Mouse (Mus musculus) midbrain, embryonic 15.5 days (tissue): ENCODE data around the gene Cep72. TPM values are rescaled to one million over a fixed set of nuclear protein-coding genes. Genes with fewer than 3 reads are reported as not detected.
"Not testable (repeated sequence)": the region's sequence is repeated elsewhere in the genome, so short reads cannot be mapped to it uniquely, and the experiment has no call there.

Experiments used
- ATAC-seq: fragments of 200-750 bp; cut with Nextera tagmentation; replicated peaks from 2 replicates; pipeline ENCODE4 v1.8.0; 2017; ENCODE audit warnings: moderate TSS enrichment
- H3K27ac ChIP-seq: fragments of 300-500 bp; sonication (generic); 2 replicates; pipeline ENCODE4 v1.5.1; 2015; ENCODE audit warnings: mild to moderate bottlenecking, inconsistent platforms
- H3K27me3 ChIP-seq: fragments of 300-500 bp; sonication (generic); replicated peaks from 2 replicates; pipeline ENCODE4 v1.6.1; 2015; ENCODE audit warnings: inconsistent platforms
- H3K36me3 ChIP-seq: fragments of 300-500 bp; sonication (generic); replicated peaks from 2 replicates; pipeline ENCODE4 v1.6.1; 2015; ENCODE audit warnings: inconsistent platforms
- H3K4me1 ChIP-seq: fragments of 300-500 bp; sonication (generic); 2 replicates; pipeline ENCODE4 v1.6.1; 2015; ENCODE audit warnings: inconsistent platforms
- H3K4me2 ChIP-seq: fragments of 300-500 bp; sonication (generic); 2 replicates; pipeline ENCODE4 v1.6.1; 2015; ENCODE audit warnings: inconsistent platforms, mild to moderate bottlenecking, moderate library complexity
- H3K4me3 ChIP-seq: fragments of 300-500 bp; sonication (generic); 2 replicates; pipeline ENCODE4 v1.5.1; 2015; ENCODE audit warnings: mild to moderate bottlenecking, inconsistent platforms
- H3K9ac ChIP-seq: fragments of 300-500 bp; sonication (generic); 2 replicates; pipeline ENCODE4 v1.6.1; 2015; ENCODE audit warnings: mild to moderate bottlenecking, inconsistent platforms
- H3K9me3 ChIP-seq: fragments of 300-500 bp; sonication (generic); 2 replicates; pipeline ENCODE4 v1.6.1; 2016; ENCODE audit warnings: inconsistent platforms
- WGBS: fragments of 180-500 bp; shearing (Covaris S2); methylation state at CpG from one replicate; pipeline ENCODE4 v1.1.7; 2015; ENCODE audit warnings: mixed read lengths; 5-methylcytosine and 5-hydroxymethylcytosine counted together
- polyA plus RNA-seq: library from polyadenylated mRNA; unstranded; fragments of >200 nt; fragmentation: Nextera tagmentation; extraction: Ambion mirVana; gene quantifications from 2 replicates; pipeline ENCODE4 v1.2.1, GENCODE M21; 2015

The Cep72 gene
- polyA plus RNA-seq, 1 experiment from 2014 or later, result 7.6 TPM

DNA sequence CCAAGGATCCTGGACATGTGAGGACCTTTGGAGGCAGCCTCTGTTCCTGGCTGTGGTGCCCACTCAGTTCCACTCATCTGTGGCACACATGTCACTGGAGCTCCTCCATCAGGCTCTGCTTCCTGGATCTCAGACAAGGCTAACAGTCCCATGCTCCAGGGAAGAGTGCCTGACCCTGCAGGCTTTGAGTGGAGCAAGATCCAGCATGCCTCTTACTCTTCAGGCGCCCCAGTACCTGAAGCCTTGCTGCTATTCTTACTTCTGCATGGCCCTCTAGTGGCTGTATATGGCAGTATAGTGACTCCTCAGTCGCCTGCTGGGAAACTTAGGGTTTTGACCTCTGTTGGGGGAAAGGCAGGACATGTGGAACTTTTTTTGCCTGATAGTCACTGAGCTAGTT lies 35.9 kb downstream of the Cep72 start:
- no peak overlapping the region for H3K4me2 ChIP-seq
- no peaks in the 10 kb centered on the region for H3K9me3 ChIP-seq
- no peak overlapping the region for H3K27ac ChIP-seq
- ATAC-seq, result peak; percentile 75
- 0 out of 2 replicates have a peak, but pooled peaks cover 1% of the 10 kb centered on the region for H3K36me3 ChIP-seq
- peaks cover 3% of the 10 kb centered on the region for H3K4me1 ChIP-seq
- 14% methylated on average over 2 of the region's 2 CpGs for WGBS
- no peak overlapping the region for H3K4me3 ChIP-seq
- no peaks in the 10 kb centered on the region for H3K27me3 ChIP-seq
- no peak overlapping the region for H3K9ac ChIP-seq

DNA sequence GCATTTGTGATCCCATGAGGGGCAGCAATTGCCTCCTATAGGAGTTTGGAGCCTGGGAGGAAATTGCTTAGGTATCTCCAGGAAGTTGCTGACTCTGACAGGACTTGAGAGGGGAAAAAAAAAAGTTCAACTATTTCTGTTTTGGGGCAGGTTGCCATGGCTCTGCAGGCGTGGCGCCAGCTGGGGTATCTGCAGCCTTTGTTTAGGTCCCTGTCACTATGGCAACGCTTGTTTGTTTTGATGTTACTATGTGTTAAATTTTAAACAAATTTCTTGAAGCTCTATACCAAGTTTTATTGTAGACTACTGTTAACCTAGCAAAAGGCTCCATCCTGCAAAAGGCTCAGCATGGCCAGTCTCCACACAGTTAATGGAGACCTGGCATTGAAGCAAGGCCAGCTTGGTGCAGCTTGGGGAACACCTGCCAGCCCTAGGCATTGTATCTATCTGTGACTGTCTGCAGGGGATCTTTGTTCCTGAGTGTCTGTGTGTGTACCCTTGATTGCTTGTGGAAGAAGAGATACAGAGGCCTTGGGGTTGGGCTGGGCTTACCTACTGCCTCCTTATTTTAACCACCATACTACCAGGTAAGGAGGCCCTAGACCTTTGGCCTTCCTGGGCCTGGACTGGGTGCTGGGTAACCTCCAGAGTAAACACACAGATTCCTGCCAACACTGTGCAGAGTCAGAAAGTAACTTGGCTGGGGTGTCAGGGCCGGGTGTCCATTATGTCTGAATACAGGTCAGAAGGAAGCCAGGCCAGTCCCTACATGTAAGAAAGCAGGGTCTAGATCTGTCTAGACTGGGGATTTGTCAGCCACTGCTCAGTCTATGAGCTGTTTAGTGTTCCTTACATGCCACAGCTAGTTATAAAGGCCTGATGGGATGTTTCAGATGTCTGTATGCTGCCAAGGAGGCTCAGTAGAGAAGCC lies 36.7 kb downstream of the Cep72 start:
- H3K4me2 ChIP-seq, result no peak overlapping the region
- 0 out of 2 replicates have a peak, but pooled peaks have one; percentile 21 for ATAC-seq
- H3K9ac ChIP-seq, result no peak overlapping the region
- H3K27me3 ChIP-seq, result no peaks in the 10 kb centered on the region
- no peaks in the 10 kb centered on the region for H3K9me3 ChIP-seq
- no peak overlapping the region for H3K4me3 ChIP-seq
- no peak overlapping the region for H3K27ac ChIP-seq
- WGBS, result 69% methylated on average over 4 of the region's 4 CpGs
- H3K4me1 ChIP-seq, result peaks cover 3% of the 10 kb centered on the region
- no peaks in the 10 kb centered on the region for H3K36me3 ChIP-seq

DNA sequence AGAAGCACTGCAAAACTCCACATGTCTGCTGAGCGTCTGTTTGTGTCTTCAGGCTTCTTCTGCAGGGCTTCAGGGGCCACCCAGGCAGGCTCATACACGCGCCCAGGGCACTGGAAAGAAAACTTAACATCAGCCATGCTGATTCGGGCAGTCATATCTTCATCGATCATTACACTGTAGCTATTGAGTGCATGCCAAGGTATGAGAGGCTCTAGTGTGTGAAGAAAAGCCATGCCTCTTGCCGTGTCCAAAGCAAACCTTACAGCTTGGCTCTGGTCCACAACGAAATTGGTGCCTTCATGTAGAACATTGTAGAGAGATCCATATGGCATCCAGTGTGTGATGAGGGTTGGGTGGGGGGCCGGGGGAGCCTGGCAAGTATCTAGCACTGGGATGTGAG lies 43.1 kb downstream of the Cep72 start:
- H3K4me3 ChIP-seq, H3K9ac ChIP-seq, ATAC-seq, H3K36me3 ChIP-seq, H3K27me3 ChIP-seq, H3K27ac ChIP-seq, H3K9me3 ChIP-seq, H3K4me1 ChIP-seq, H3K4me2 ChIP-seq: not testable (repeated sequence)
- WGBS, result 85% methylated on average over 8 of the region's 8 CpGs

DNA sequence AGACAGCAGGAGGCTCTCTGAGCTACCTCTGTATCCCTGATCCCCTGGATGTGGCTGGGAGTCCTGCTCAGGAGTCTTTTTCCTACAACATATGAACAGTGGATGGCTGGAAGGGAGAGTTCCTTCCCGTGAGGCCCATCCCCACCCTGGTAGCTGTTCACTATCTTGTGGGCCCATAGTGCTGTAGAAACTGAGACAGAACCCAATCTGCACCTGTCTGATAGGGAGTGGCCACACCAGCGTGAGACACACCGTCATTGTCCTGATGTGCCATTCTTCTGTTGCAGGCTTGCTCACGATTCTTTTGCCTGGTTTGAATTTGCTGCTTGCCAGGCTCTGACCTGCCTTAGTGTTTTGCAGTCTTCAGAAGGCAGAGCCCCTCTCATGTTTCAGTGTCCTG lies 44.7 kb downstream of the Cep72 start:
- no peak for ATAC-seq
- Histone ChIP-seq H3K9ac (no peak overlapping the region), H3K36me3 (no peaks in the 10 kb centered on the region), H3K4me1 (no peaks in the 10 kb centered on the region), H3K4me2 (no peak overlapping the region), H3K4me3 (no peak overlapping the region), H3K27me3 (no peaks in the 10 kb centered on the region; the same call in 1 of the 2 replicates), H3K9me3 (no peaks in the 10 kb centered on the region), H3K27ac (no peak overlapping the region)
- WGBS, result 82% methylated on average over 4 of the region's 4 CpGs

DNA sequence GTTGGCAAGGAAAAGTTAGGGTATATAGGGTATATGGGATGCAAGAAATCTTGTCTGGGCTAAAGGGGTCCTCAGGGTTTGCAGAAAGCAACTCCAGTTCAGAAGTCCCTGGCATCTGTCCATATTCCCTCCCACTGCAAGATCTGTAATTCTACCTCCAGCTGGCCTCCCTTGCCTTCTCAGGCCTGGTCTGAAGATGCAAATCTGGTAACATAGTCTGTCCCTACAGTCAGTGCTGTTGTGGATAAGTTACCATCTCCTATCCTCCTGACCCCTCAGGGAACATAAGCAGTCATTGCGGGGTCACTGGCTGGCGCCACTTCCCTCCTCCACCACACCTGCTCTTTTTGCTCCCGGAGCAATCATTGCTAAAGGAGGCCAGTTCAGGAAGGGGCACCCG lies 46.2 kb downstream of the Cep72 start:
- no peak overlapping the region for H3K4me3 ChIP-seq
- no peaks in the 10 kb centered on the region for H3K36me3 ChIP-seq
- no peak overlapping the region for H3K9ac ChIP-seq
- no peak overlapping the region for H3K27ac ChIP-seq
- H3K27me3 ChIP-seq, result no peaks in the 10 kb centered on the region; the same call in 1 of the 2 replicates
- no peaks in the 10 kb centered on the region for H3K9me3 ChIP-seq
- H3K4me2 ChIP-seq, result no peak overlapping the region
- ATAC-seq, result no peak
- 78% methylated on average over 4 of the region's 4 CpGs for WGBS
- peaks cover 6% of the 10 kb centered on the region for H3K4me1 ChIP-seq

DNA sequence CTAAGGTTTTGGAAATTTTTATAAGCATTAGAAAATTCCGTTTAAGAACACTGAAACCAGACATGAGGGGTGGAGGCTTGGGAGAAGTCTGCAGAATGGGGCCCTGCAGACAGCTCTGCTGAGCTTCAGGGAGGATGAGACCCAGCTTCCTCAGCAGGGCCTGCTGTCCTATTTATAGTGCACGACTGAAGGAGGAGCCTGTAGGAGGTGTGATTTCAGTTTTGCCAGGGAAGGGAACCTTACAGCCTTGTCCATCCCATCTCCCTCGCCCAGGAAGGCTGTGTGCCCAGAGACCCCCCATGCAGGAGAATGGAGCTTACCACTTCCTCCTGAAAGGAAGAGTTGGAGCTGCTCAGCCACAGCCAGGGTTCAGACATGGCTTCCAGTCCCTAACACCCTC lies 51.4 kb downstream of the Cep72 start:
- peaks cover 8% of the 10 kb centered on the region for H3K27me3 ChIP-seq
- no peaks in the 10 kb centered on the region for H3K36me3 ChIP-seq
- 12% methylated on average over 3 of the region's 3 CpGs for WGBS
- ATAC-seq, result peak; percentile 60
- peaks cover 16% of the 10 kb centered on the region for H3K4me1 ChIP-seq
- no peaks in the 10 kb centered on the region for H3K9me3 ChIP-seq
- H3K9ac ChIP-seq, result peak overlapping the region; percentile 71
- H3K4me3 ChIP-seq, result peak overlapping the region; percentile 74
- peak overlapping the region; percentile 83 for H3K27ac ChIP-seq
- peak overlapping the region; percentile 91 for H3K4me2 ChIP-seq

DNA sequence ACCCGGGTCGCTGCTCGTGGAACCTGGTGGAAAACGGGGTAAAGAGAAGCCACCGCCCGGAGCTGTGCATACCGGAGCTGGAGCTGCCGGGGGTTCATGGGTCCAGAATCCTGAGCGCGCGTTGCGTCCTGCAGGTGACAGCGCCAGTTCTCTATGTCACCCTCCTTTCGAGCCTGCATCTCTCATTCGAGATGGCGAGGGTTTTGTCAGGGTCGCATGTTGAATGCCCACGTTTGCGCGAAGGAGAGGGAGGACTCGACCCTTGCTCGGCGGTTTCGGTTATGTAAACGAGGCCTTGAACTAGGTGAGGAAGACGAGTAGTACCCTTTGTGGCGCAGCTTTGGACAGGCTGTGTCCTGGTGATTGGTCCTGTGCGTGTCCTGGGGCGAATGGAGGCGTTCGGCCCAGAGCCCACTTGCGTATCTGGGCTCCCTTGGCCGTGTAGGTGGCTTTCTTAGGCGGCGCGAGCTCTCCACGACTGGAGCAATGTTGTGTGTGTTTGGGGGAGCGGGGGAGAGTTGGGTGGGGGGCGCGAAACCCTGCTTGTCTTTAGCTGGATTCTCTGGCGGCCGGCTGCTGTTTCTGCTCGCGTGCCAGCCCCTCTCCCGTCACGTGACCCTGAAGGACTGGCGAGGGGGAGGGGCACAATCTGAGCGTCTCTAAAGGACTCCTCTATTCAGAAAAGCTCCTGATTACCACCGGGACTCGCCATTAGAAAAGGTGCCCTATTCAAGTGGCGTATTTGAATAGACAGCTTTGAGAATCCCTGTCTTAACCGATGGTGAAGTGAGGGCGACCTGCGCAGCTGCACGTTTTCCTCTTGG lies 52.1 kb downstream of the Cep72 start:
- peak; percentile 81 for ATAC-seq
- Histone ChIP-seq H3K9me3 (no peaks in the 10 kb centered on the region), H3K4me3 (peak overlapping the region; percentile 74), H3K27ac (peak overlapping the region; percentile 83), H3K9ac (peak overlapping the region; percentile 71), H3K36me3 (no peaks in the 10 kb centered on the region), H3K4me1 (peaks cover 16% of the 10 kb centered on the region), H3K27me3 (peaks cover 8% of the 10 kb centered on the region), H3K4me2 (peak overlapping the region; percentile 91)
- under 1% methylated on average over 55 of the region's 55 CpGs for WGBS

DNA sequence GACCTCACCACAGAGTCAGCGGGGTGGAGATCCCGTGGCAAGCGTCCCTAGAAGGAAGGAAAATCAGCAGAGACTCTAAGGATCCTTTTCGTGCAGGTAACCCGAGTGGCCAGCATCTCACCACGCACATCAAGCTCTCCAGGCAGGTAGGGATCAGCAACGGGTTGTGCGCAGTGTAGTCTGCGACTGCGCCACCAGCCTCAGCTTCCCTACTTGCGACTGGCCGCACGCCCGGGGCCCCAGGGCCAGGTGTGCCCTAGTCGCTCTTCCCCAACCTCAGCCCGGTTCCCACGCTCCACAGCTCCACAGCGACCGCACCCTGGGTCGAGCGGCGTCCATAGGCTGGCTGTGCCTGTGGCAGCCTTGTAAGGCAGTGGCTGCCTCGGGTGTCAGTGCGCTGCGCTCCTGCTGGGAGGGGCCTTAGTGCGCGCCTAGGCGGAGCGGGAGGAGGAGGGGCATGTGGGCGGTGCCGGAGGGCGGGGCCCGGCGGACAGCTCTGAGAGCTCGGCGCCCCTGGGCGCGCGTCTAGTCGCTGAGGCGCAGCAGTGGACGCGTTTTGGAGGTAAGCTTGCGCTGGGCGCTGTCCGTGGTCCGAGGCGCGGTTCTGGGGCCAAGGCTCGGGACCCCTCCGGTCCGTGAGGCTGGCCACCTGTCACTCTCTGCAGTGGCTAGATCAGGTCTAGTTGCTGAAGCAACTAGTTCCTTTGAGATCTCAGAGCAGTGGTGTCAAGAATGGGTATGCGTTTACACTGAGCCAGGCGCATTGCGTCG lies 53.0 kb downstream of the Cep72 start, which contains the start of gene Tppp:
Gene Tppp, plus strand, starts transcription at position 460 of the 771 bp plus-strand sequence.
- H3K9me3 ChIP-seq, result no peaks in the 10 kb centered on the region

DNA sequence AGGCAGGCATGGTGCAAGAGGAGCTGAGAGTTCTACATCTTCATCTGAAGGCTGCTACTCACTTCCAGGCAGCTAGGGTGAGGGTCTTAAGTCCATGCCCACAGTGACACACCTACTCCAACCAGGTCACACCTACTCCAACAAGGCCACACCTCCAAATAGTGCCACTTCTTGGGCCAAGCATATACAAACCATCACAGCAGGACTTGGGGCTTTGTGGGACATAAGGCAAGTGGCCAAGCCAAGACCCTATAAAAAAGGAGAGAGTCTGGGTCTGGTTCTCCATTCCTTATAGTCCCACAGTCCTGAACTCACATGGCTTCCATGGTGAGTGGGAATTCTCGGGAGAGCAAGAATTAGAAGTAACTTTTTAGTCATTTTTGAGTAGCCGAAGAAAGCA lies 53.9 kb downstream of the Cep72 start:
- Histone ChIP-seq H3K4me2 (peak overlapping the region; percentile 91; the same call in 1 of the 2 replicates), H3K4me1 (peaks cover 16% of the 10 kb centered on the region)
- 82% methylated on average over 2 of the region's 2 CpGs for WGBS
- not testable (repeated sequence) for H3K4me3 ChIP-seq, ATAC-seq, H3K36me3 ChIP-seq, H3K27me3 ChIP-seq, H3K27ac ChIP-seq, H3K9ac ChIP-seq, H3K9me3 ChIP-seq

More for the DNA sequence above, 53.0 kb downstream of the Cep72 start, which contains the start of gene Tppp:
- H3K4me3 ChIP-seq, result peak within 1 kb of the TSS; percentile 74
- H3K9ac ChIP-seq, result peak within 1 kb of the TSS; percentile 71
- H3K36me3 ChIP-seq, result no peaks in the 10 kb centered on the region
- peak within 1 kb of the TSS; percentile 83 for H3K27ac ChIP-seq
- WGBS, result under 1% methylated on average over 53 of the region's 56 CpGs
- H3K4me1 ChIP-seq, result peaks cover 16% of the 10 kb centered on the region
- peak; percentile 93 for ATAC-seq
- H3K27me3 ChIP-seq, result peaks cover 8% of the 10 kb centered on the region
- peak within 1 kb of the TSS; percentile 91 for H3K4me2 ChIP-seq

DNA sequence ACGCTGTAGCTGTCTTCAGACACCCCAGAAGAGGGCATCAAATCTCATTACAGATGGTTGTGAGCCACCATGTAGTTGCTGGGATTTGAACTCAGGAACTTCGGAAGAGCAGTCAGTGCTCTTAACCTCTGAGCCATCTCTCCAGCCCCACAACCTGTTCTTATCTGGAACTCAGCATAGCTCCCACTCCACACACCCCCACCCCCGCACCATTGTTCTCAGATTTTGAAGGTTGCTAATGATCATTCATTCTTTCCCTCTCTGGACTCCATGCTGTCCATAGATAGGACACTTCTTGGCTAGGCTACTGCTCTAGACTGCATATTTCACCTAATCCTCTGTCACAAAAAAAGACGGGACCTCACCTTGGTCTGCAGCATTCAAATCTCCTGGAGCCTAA lies 55.2 kb downstream of the Cep72 start:
- WGBS, result 89% methylated on average over 4 of the region's 4 CpGs
- not testable (repeated sequence) for H3K27ac ChIP-seq, H3K4me3 ChIP-seq, H3K9ac ChIP-seq, H3K9me3 ChIP-seq, H3K4me2 ChIP-seq, H3K36me3 ChIP-seq, H3K27me3 ChIP-seq, ATAC-seq
- peaks cover 16% of the 10 kb centered on the region for H3K4me1 ChIP-seq

DNA sequence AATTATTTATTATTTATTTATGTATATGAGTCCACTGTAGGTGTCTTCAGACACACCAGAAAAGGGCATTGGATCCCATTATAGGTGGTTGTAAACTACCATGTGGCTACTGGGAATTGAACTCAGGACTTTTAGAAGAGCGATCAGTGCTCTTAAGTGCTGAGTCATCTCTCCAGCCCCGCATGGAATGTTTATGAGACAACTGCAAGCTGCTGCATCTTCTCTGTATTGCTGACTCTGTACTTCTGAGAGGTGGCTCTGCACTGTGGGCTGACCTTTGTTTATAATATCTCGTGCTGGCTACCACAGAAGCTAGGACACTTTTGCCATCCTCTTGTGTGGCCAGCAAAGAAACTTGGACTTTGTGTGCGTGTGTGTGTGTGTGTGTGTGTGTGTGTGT lies 60.6 kb downstream of the Cep72 start:
- no peak for ATAC-seq
- H3K4me1 ChIP-seq, result no peaks in the 10 kb centered on the region
- H3K4me2 ChIP-seq, result no peak overlapping the region
- H3K36me3 ChIP-seq, result no peaks in the 10 kb centered on the region
- peaks cover 4% of the 10 kb centered on the region; the same call in 1 of the 2 replicates for H3K27me3 ChIP-seq
- 70% methylated on average over 4 of the region's 4 CpGs for WGBS
- H3K27ac ChIP-seq, result no peak overlapping the region
- H3K9ac ChIP-seq, result no peak overlapping the region
- H3K9me3 ChIP-seq, result no peaks in the 10 kb centered on the region
- no peak overlapping the region for H3K4me3 ChIP-seq
